Mouse (Mus musculus) liver, embryonic 15.5 days (tissue): ENCODE measurements around the gene Gramd1b. TPM values are rescaled to one million over a fixed set of nuclear protein-coding genes. Genes with fewer than 3 reads are reported as not detected.

Experiments
- ATAC-seq: fragments of 200-750 bp; cut with Nextera tagmentation; 2 replicates; pipeline ENCODE4 v1.8.0; 2017; ENCODE audit warnings: moderate number of reproducible peaks, mild to moderate bottlenecking, moderate library complexity; ENCODE audit not compliant: insufficient read depth
- H3K27ac ChIP-seq: fragments of 300-500 bp; sonication (generic); replicated peaks from 2 replicates; pipeline ENCODE4 v1.5.1; 2015; ENCODE audit warnings: mild to moderate bottlenecking, inconsistent platforms
- H3K27me3 ChIP-seq: fragments of 300-500 bp; sonication (generic); 2 replicates; pipeline ENCODE4 v1.6.1; 2015; ENCODE audit warnings: mild to moderate bottlenecking, inconsistent platforms
- H3K36me3 ChIP-seq: fragments of 300-500 bp; sonication (generic); replicated peaks from 2 replicates; pipeline ENCODE4 v1.6.1; 2015; ENCODE audit warnings: moderate library complexity, mild to moderate bottlenecking, inconsistent platforms
- H3K4me1 ChIP-seq: fragments of 300-500 bp; sonication (generic); replicated peaks from 2 replicates; pipeline ENCODE4 v1.6.1; 2015; ENCODE audit warnings: inconsistent platforms
- H3K4me2 ChIP-seq: fragments of 300-500 bp; sonication (generic); 2 replicates; pipeline ENCODE4 v1.6.1; 2015; ENCODE audit warnings: moderate library complexity, mild to moderate bottlenecking, inconsistent platforms
- H3K4me3 ChIP-seq: fragments of 300-500 bp; sonication (generic); replicated peaks from 2 replicates; pipeline ENCODE4 v1.5.1; 2015; ENCODE audit warnings: mild to moderate bottlenecking, inconsistent platforms
- H3K9ac ChIP-seq: fragments of 300-500 bp; sonication (generic); 2 replicates; pipeline ENCODE4 v1.6.1; 2015; ENCODE audit warnings: moderate library complexity, mild to moderate bottlenecking, inconsistent platforms
- H3K9me3 ChIP-seq: fragments of 300-500 bp; sonication (generic); replicated peaks from 2 replicates; pipeline ENCODE4 v1.6.1; 2016; ENCODE audit warnings: inconsistent platforms
- WGBS: fragments of 180-500 bp; shearing (Covaris S2); methylation state at CpG from one replicate; pipeline ENCODE4 v1.1.7; 2015; ENCODE audit warnings: mixed read lengths; ENCODE audit not compliant: insufficient replicate concordance; 5-methylcytosine and 5-hydroxymethylcytosine counted together
- polyA plus RNA-seq: library from polyadenylated mRNA; unstranded; fragments of >200 nt; fragmentation: Nextera tagmentation; extraction: Ambion mirVana; gene quantifications from 2 replicates; pipeline ENCODE4 v1.2.1, GENCODE M21; 2015

Gramd1b gene
- polyA plus RNA-seq, 1 experiment from 2014 or later: 1.2 TPM

- 62% methylated on average over 9 of the region's 9 CpGs for WGBS
- H3K36me3 ChIP-seq: no peaks in the 10 kb centered on the region
- H3K4me2 ChIP-seq: peak overlapping the region; percentile 44; the same call in 1 of the 2 replicates
- H3K4me1 ChIP-seq: no peaks in the 10 kb centered on the region
- no peak overlapping the region for H3K27ac ChIP-seq
- H3K9ac ChIP-seq: no peak overlapping the region
- H3K9me3 ChIP-seq: no peaks in the 10 kb centered on the region
- 0 out of 2 replicates have a peak overlapping the region, but pooled peaks have one; percentile 12 for H3K4me3 ChIP-seq
- ATAC-seq: no peak
- H3K27me3 ChIP-seq: no peaks in the 10 kb centered on the region
Measured at GRCm38 (mm10) chr9:40376711-40377410, 154.3 kb downstream of the Gramd1b start.

- Histone ChIP-seq H3K4me2 (peak overlapping the region; percentile 44), H3K4me1 (no peaks in the 10 kb centered on the region), H3K9ac (no peak overlapping the region), H3K36me3 (no peaks in the 10 kb centered on the region), H3K27me3 (no peaks in the 10 kb centered on the region), H3K27ac (no peak overlapping the region), H3K9me3 (no peaks in the 10 kb centered on the region), H3K4me3 (peak overlapping the region; percentile 12; the same call in 1 of the 2 replicates)
- WGBS: 29% methylated on average over 11 of the region's 11 CpGs
- ATAC-seq: no peak; the same call in 1 of the 2 replicates
Measured at GRCm38 (mm10) chr9:40376139-40376541, 155.0 kb downstream of the Gramd1b start.

- Histone ChIP-seq H3K4me2 (no peak overlapping the region), H3K9me3 (no peaks in the 10 kb centered on the region), H3K9ac (no peak overlapping the region), H3K27me3 (no peaks in the 10 kb centered on the region), H3K27ac (no peak overlapping the region), H3K4me3 (no peak overlapping the region), H3K4me1 (no peaks in the 10 kb centered on the region), H3K36me3 (no peaks in the 10 kb centered on the region)
- ATAC-seq: no peak
- WGBS: 61% methylated on average over 6 of the region's 6 CpGs
Measured at GRCm38 (mm10) chr9:40375518-40375917, 155.7 kb downstream of the Gramd1b start.

- Histone ChIP-seq H3K4me1 (no peaks in the 10 kb centered on the region), H3K27me3 (no peaks in the 10 kb centered on the region), H3K36me3 (no peaks in the 10 kb centered on the region), H3K4me3 (no peak overlapping the region), H3K4me2 (no peak overlapping the region), H3K9me3 (no peaks in the 10 kb centered on the region), H3K27ac (no peak overlapping the region), H3K9ac (no peak overlapping the region)
- ATAC-seq: no peak
- 47% methylated on average over 4 of the region's 5 CpGs for WGBS
Measured at GRCm38 (mm10) chr9:40374992-40375391, 156.2 kb downstream of the Gramd1b start.

GRCm38 (mm10) chr9:40374533-40374971 lies 156.6 kb downstream of the Gramd1b start:
- no peak overlapping the region for H3K4me2 ChIP-seq
- no peak overlapping the region for H3K4me3 ChIP-seq
- H3K27me3 ChIP-seq: no peaks in the 10 kb centered on the region
- no peaks in the 10 kb centered on the region for H3K9me3 ChIP-seq
- no peaks in the 10 kb centered on the region for H3K4me1 ChIP-seq
- no peaks in the 10 kb centered on the region for H3K36me3 ChIP-seq
- H3K9ac ChIP-seq: no peak overlapping the region
- 74% methylated on average over 6 of the region's 6 CpGs for WGBS
- H3K27ac ChIP-seq: no peak overlapping the region
- ATAC-seq: no peak

- Histone ChIP-seq H3K4me1 (no peaks in the 10 kb centered on the region), H3K9ac (no peak overlapping the region), H3K9me3 (no peaks in the 10 kb centered on the region), H3K4me3 (no peak overlapping the region), H3K27me3 (no peaks in the 10 kb centered on the region), H3K27ac (no peak overlapping the region), H3K4me2 (no peak overlapping the region), H3K36me3 (no peaks in the 10 kb centered on the region)
- 74% methylated on average over 11 of the region's 11 CpGs for WGBS
- ATAC-seq: no peak
Measured at GRCm38 (mm10) chr9:40374052-40374451, 157.1 kb downstream of the Gramd1b start.

GRCm38 (mm10) chr9:40370151-40370550 lies 161.0 kb downstream of the Gramd1b start:
- Histone ChIP-seq H3K27ac (no peak overlapping the region), H3K4me3 (no peak overlapping the region), H3K4me1 (no peaks in the 10 kb centered on the region), H3K27me3 (no peaks in the 10 kb centered on the region), H3K36me3 (no peaks in the 10 kb centered on the region), H3K9me3 (no peaks in the 10 kb centered on the region), H3K9ac (no peak overlapping the region), H3K4me2 (no peak overlapping the region)
- no peak for ATAC-seq
- WGBS: 58% methylated on average over 4 of the region's 4 CpGs

- Histone ChIP-seq H3K4me1 (no peaks in the 10 kb centered on the region), H3K9ac (no peak overlapping the region), H3K27me3 (no peaks in the 10 kb centered on the region), H3K4me3 (no peak overlapping the region), H3K9me3 (no peaks in the 10 kb centered on the region), H3K36me3 (no peaks in the 10 kb centered on the region), H3K27ac (no peak overlapping the region), H3K4me2 (no peak overlapping the region)
- ATAC-seq: no peak
- WGBS: 81% methylated on average over 8 of the region's 8 CpGs
Measured at GRCm38 (mm10) chr9:40366795-40367194, 164.4 kb downstream of the Gramd1b start.

GRCm38 (mm10) chr9:40364312-40364711 lies 166.9 kb downstream of the Gramd1b start:
- no peak overlapping the region for H3K4me3 ChIP-seq

GRCm38 (mm10) chr9:40361970-40362369 lies 169.2 kb downstream of the Gramd1b start:
- no peak for ATAC-seq
- Histone ChIP-seq H3K4me2 (no peak overlapping the region), H3K27me3 (no peaks in the 10 kb centered on the region), H3K4me1 (no peaks in the 10 kb centered on the region), H3K36me3 (no peaks in the 10 kb centered on the region), H3K4me3 (no peak overlapping the region), H3K9ac (no peak overlapping the region), H3K27ac (no peak overlapping the region), H3K9me3 (no peaks in the 10 kb centered on the region)
- 63% methylated on average over 6 of the region's 6 CpGs for WGBS

More at GRCm38 (mm10) chr9:40364312-40364711, 166.9 kb downstream of the Gramd1b start:
- H3K4me2 ChIP-seq: no peak overlapping the region
- no peak for ATAC-seq
- H3K36me3 ChIP-seq: no peaks in the 10 kb centered on the region
- no peaks in the 10 kb centered on the region for H3K9me3 ChIP-seq
- no peaks in the 10 kb centered on the region for H3K4me1 ChIP-seq
- no peak overlapping the region for H3K27ac ChIP-seq
- no peak overlapping the region for H3K9ac ChIP-seq
- WGBS: 63% methylated on average over 7 of the region's 7 CpGs
- H3K27me3 ChIP-seq: no peaks in the 10 kb centered on the region

GRCm38 (mm10) chr9:40358408-40358896 lies 172.7 kb downstream of the Gramd1b start:
- Histone ChIP-seq H3K36me3 (no peaks in the 10 kb centered on the region), H3K4me1 (no peaks in the 10 kb centered on the region), H3K27me3 (no peaks in the 10 kb centered on the region), H3K4me2 (no peak overlapping the region), H3K9ac (no peak overlapping the region), H3K27ac (no peak overlapping the region), H3K4me3 (no peak overlapping the region), H3K9me3 (no peaks in the 10 kb centered on the region)
- WGBS: 70% methylated on average over 8 of the region's 8 CpGs
- ATAC-seq: no peak
